Mouse (Mus musculus) ES-E14 (cell line): ENCODE data around the gene Acvrl1. TPM values are rescaled to one million over a fixed set of nuclear protein-coding genes. Genes with fewer than 3 reads are reported as not detected.
"Not testable (repeated sequence)": the region's sequence is repeated elsewhere in the genome, so short reads cannot be mapped to it uniquely, and the experiment has no call there.

Experiments used
- DNase-seq: peaks from one replicate; pipeline ENCODE4 v3.0.0-alpha.2; 2013; ENCODE audit warnings: low read depth, low spot score
- H3K27ac ChIP-seq: 2 replicates; pipeline ENCODE4 v1.5.1; 2012; ENCODE audit warnings: low read depth, mild to moderate bottlenecking, low read length, moderate library complexity, mixed read lengths; ENCODE audit not compliant: poor library complexity, insufficient read depth, severe bottlenecking
- H3K36me3 ChIP-seq: 2 replicates; pipeline ENCODE4 v1.6.1; 2012; ENCODE audit warnings: mild to moderate bottlenecking, low read length, moderate library complexity, mixed read lengths; ENCODE audit not compliant: control insufficient read depth, poor library complexity, insufficient read depth, severe bottlenecking
- H3K4me1 ChIP-seq, 2 experiments: fragments of 150-350 bp in 1 of 2; sonication (generic) in 1 of 2; 2 replicates each; pipeline ENCODE4 v1.6.1; 2012; ENCODE audit warnings: low read length in 2 of 2, mild to moderate bottlenecking in 1 of 2, mixed read lengths in 1 of 2; ENCODE audit not compliant: control insufficient read depth in 2 of 2, insufficient read depth in 2 of 2, poor library complexity in 1 of 2
- H3K4me3 ChIP-seq, 2 experiments: fragments of 150-350 bp in 1 of 2; sonication (generic) in 1 of 2; 2 replicates each; pipeline ENCODE4 v1.5.1; 2012; ENCODE audit warnings: low read length in 2 of 2, low read depth in 1 of 2, mild to moderate bottlenecking in 1 of 2, mixed read lengths in 1 of 2; ENCODE audit not compliant: insufficient read depth in 1 of 2, poor library complexity in 1 of 2, severe bottlenecking in 1 of 2
- H3K9ac ChIP-seq: 2 replicates; pipeline ENCODE4 v1.6.1; 2012; ENCODE audit warnings: low read depth, mild to moderate bottlenecking, low read length, mixed read lengths; ENCODE audit not compliant: poor library complexity, insufficient read depth, severe bottlenecking
- H3K9me3 ChIP-seq: fragments of 150-350 bp; sonication (generic); 2 replicates; pipeline ENCODE4 v1.6.1; 2012; ENCODE audit warnings: low read depth, mild to moderate bottlenecking, low read length; ENCODE audit not compliant: control insufficient read depth, insufficient read depth
- CHD2 ChIP-seq: IDR thresholded peaks from 2 replicates; pipeline ENCODE4 v1.6.1; 2014; ENCODE audit warnings: mild to moderate bottlenecking, low read depth, low read length, inconsistent platforms
- HCFC1 ChIP-seq: IDR thresholded peaks from 2 replicates; pipeline ENCODE4 v1.6.1; 2012; ENCODE audit warnings: low read length, inconsistent platforms, borderline replicate concordance; ENCODE audit not compliant: insufficient read depth
- MAFK ChIP-seq: IDR thresholded peaks from 2 replicates; pipeline ENCODE4 v1.6.1; 2014; ENCODE audit warnings: mild to moderate bottlenecking, low read depth, low read length, inconsistent platforms; ENCODE audit not compliant: insufficient read depth
- ZC3H11A ChIP-seq: IDR thresholded peaks from 2 replicates; pipeline ENCODE4 v1.6.1; 2012; ENCODE audit warnings: low read depth, mild to moderate bottlenecking, inconsistent platforms, low read length, borderline replicate concordance
- ZNF384 ChIP-seq: IDR thresholded peaks from 2 replicates; pipeline ENCODE4 v1.6.1; 2012; ENCODE audit warnings: low read depth, low read length, inconsistent platforms
- in situ Hi-C, 2 experiments: fragments of 600-800 bp; cut with MboI; formaldehyde crosslinking; loops; one replicate each; pipeline ENCODE4 v1.15.1; 2025; ENCODE audit warnings: low sequenced_read_pairs in 2 of 2, inconsistent platforms in 1 of 2; ENCODE audit not compliant: unreplicated experiment in 2 of 2
- total RNA-seq: library from RNA; depleted of rRNA; stranded (reverse); fragments of 300-350 nt; gene quantifications from 2 replicates; pipeline ENCODE4 v1.2.3, GENCODE M21; 2012

Acvrl1 gene
- total RNA-seq, 1 experiment = 3.3 TPM

GRCm38 (mm10) chr15:101113176-101113575 is 15.1 kb upstream of the Acvrl1 start:
- TF ChIP-seq ZNF384 = no peak
- no peak for TF ChIP-seq ZC3H11A
- TF ChIP-seq CHD2 = no peak
- no peak for TF ChIP-seq MAFK
- peaks cover 0 to 3% of the 10 kb centered on the region in 2 experiments; a peak in 1 of 4 replicates for H3K4me1 ChIP-seq
- H3K4me3 ChIP-seq = no peak overlapping the region
- H3K36me3 ChIP-seq = no peaks in the 10 kb centered on the region
- no peaks in the 10 kb centered on the region for H3K9me3 ChIP-seq
- H3K9ac ChIP-seq = no peak overlapping the region
- in situ Hi-C loops = no loop called here
- DNase-seq = no peak
- H3K27ac ChIP-seq = no peak overlapping the region

GRCm38 (mm10) chr15:101113778-101114177 is 14.5 kb upstream of the Acvrl1 start:
- H3K9ac ChIP-seq, H3K27ac ChIP-seq, H3K4me3 ChIP-seq, DNase-seq, H3K9me3 ChIP-seq, H3K4me1 ChIP-seq, H3K36me3 ChIP-seq, in situ Hi-C loops: not testable (repeated sequence)
- TF ChIP-seq ZC3H11A = 0 out of 2 replicates have a peak, but pooled peaks have one; percentile 12

GRCm38 (mm10) chr15:101115511-101116110 is 12.7 kb upstream of the Acvrl1 start, which contains the start of gene Ankrd33:
TSS of gene Ankrd33 (plus strand) at chr15:101115755.
- DNase-seq = no peak
- H3K27ac ChIP-seq = no peak within 1 kb of the TSS
- in situ Hi-C loops = no loop called here
- H3K4me3 ChIP-seq = no peak within 1 kb of the TSS
- peaks cover 0 to 3% of the 10 kb centered on the region in 2 experiments; a peak in 1 of 4 replicates for H3K4me1 ChIP-seq
- no peaks in the 10 kb centered on the region for H3K36me3 ChIP-seq
- TF ChIP-seq ZNF384 = no peak
- TF ChIP-seq HCFC1 = no peak
- no peak for TF ChIP-seq CHD2
- no peak for TF ChIP-seq MAFK
- no peaks in the 10 kb centered on the region for H3K9me3 ChIP-seq
- H3K9ac ChIP-seq = no peak within 1 kb of the TSS

GRCm38 (mm10) chr15:101118399-101119125 is 9.8 kb upstream of the Acvrl1 start:
- in situ Hi-C loops = no loop called here
- Histone ChIP-seq H3K9ac (no peak overlapping the region; the same call in 1 of the 2 replicates), H3K9me3 (no peaks in the 10 kb centered on the region), H3K4me1 (peaks cover 5 to 9% of the 10 kb centered on the region in 2 experiments; a peak in 3 of 4 replicates), H3K27ac (no peak overlapping the region), H3K36me3 (no peaks in the 10 kb centered on the region), H3K4me3 (peak overlapping the region in 1 of 2 experiments; percentile 6; a peak in 1 of 4 replicates)
- DNase-seq = peak; percentile 59
- TF ChIP-seq MAFK (no peak), HCFC1 (no peak), CHD2 (no peak), ZC3H11A (no peak), ZNF384 (no peak)
